Mouse (Mus musculus): ENCODE results near the gene Acot13. TPM values are rescaled to one million over a fixed set of nuclear protein-coding genes. Genes with fewer than 3 reads are reported as not detected.
A peak's percentile ranks its signal among the peaks of the same experiment; 100 is the strongest.

Acot13 gene
- total RNA-seq, 4 experiments from 2014 or later = 404 to 453 (median 416) TPM

DNA sequence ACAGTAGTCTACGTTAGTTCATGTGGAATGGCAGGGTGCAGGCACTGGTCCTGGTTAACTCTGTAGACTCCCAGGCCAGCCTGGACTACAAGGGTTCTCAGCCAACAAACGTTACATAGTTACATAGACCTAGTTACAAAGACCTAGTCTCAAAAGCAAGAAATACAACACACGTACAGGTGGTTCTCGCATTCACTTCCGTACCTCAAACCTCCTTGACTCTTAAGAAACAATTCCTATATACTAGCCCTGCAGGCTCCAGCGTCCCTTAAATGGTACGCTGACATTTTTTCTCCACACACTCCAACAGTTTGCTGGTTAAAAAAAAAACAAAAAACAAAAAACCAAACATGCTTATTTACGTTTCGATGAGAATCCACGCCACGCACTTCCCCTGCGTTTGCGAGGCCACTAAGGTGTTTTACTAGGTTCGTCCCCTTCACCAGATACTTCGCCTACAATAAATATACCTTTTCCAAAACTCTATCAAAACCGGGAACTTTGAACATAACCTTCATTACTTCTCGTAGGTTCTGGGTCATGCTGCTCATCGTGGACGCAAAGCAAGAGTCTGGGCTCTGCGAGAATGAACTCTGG lies 486 bp downstream of the Acot13 start:
- DNase-seq (ENCODE audit: low spot score) = no peak

DNA sequence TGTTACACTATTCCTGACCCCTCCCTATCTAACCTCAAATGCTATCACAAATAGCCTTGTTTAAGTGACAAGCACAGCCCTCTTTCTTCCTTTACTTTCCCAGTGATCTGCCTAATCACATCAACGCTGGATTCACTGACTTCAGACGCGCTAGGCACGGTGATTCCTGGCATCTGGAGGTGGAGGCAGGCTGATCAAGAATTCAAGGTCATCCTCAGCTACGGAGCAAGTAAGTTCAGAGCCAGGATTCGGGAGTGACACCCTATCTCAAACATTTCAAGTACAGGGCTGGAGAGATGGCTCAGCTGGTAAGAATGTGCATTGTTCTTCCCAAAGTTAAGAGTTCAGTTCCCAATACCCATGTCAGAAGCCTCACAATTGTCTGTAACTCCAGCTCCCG lies 5.2 kb downstream of the Acot13 start:
- DNase-seq (ENCODE audit: low spot score) = no peak

DNA sequence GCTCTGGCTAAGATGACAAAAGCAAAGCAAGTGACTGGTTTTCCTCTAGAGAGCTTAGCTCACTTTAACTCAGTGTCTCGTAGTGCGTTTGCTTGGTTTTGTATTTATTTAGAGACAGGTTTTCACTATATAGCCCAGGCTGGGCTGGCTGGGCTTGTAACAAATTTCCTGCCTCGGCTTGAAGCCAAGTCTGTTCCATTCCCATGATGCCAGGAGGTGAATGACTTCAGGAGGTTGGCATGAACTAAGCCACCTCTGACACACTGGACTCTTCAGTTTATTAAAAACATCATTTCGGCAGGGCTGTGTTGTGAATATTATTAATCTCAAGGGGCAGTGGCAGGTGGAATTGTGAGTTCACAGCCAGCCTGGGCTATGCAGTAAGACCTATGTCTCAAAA lies 5.8 kb downstream of the Acot13 start:
- no peak for DNase-seq (ENCODE audit: low spot score)

DNA sequence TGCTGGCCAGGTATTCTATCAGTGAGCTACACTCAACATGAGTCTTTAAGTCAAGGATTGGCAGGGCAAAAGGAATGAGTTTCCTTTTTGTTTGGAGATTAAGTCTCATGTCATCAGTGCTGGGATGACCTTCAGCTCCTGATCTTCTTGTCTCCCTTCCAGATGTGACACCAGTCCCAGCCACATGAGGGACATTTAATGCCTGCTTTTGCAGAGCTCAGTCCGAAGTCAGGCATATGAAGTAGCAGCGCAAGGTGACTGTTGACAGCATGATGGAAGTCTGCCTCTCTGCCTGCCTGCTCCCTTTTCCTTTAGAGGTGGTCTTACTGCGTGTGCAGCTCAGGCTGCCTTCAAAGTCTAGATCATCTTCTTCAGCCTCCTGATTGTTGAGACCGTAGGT lies 6.7 kb downstream of the Acot13 start:
- no peak for DNase-seq (ENCODE audit: low spot score)

DNA sequence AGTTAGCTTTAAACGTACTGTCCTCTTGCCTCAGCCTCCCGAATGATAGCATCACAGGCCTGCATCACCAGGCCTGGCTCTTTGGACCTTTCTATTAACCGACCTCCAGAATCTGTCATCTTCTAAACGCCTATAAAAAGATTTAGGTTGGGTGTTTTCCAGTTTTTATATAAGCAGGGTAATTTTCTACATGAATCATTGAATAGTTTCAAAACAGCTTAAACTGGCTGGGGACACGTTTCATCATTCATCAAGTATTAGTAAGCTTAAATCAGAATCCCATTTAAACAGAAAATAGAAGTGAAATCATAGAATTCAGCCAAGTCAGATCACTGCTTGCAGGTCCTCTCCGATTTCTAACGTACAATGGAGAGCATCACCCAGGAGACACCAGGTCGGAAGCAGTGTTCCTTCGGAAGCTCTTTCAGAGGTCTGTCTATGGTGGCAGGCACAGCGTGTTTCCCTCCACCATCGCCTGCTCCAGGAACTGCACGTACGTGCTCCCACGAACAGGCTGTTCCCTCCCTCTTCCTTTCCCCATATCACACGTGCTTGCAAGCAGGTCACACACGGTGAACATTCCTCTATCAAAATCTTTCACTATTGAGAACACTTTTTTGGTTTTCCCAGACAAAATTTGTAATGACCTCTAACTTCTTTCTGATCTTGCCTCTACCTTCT lies 8.5 kb downstream of the Acot13 start:
- no peak for DNase-seq (ENCODE audit: low spot score)

DNA sequence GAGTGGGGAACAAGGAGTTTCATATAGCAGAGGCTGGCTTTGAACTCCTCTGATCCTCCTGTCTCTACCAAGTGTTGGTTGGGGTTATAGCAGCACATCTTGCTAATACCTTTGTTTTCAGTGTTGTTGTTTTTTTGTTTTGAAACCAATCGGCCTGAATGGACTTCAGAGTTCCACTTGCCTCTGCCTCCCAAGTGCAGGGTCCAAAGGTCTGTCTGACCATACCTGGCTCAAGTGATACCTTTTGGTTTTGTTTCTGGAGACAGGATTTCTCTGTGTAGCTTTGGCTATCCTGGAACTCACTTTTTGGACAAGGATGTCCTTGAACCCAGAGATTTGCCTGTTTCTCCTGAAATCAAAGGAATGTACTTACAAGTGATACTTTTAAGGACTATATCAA lies 11.4 kb downstream of the Acot13 start:
- no peak for DNase-seq (ENCODE audit: low spot score)

DNA sequence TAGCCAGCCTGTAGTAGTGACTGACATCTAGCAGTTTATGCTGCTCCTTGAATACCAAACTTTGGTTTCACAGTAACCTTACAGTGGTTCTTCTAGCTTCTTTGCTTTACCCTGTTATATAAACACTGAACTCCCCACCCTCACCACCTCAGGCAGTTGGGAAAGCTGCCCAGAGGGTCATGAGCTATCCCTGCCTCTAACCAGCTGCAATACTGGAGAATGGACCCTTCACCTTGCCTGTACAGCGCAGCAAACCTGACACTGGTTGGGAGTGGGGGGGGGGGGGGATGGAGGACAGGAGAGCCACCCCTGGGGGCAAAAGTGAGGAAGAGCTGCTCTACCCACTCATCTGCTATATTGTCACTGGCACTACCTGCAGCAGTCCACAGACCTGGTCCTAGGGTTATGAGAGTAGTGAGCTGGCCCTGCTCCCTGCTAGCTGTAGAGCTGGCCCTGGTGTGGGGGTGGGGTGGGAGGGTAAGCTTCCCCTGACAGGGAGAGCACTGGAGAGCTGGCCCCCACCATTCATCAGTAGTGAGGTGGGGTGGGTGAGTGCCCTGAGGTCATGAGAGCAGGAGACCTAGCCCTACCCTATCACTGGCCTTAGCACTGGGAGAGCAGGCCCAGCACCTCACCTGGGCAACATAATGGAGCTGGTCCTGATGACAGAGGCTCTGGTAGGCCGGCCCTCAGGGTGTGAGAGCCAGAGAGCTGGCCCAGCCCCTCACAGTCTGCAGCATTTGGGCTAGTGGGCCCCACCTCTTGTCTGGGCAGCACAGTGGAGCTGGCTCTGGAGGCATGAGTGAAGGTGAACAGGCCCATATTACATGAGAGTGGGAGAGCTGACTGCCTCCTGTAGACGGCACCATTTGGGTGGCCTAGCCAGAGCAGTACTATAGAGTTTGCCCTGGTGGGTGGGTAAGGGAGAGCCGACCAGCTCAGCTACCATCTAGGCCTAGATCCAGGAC lies 14.9 kb downstream of the Acot13 start:
- DNase-seq (ENCODE audit: low spot score) = no peak

DNA sequence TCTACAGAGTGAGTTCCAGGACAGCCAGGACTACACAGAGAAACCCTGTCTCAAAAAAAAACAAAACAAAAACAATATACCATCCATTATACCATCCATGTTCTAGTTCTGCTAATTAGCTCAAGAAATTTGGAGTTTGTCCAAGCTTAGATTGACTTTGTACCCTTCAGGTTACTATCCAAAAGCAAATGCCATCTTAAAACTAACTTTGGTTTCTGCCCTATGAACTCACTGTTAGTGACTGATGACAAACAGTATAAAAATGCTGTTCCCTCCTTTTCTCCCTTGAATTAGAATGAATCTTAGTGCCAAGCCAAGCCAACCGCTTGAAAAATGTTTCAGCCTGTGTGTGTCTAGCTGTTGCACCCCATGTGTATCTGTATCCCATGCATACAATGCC lies 16.7 kb downstream of the Acot13 start:
- DNase-seq (ENCODE audit: low spot score) = no peak

DNA sequence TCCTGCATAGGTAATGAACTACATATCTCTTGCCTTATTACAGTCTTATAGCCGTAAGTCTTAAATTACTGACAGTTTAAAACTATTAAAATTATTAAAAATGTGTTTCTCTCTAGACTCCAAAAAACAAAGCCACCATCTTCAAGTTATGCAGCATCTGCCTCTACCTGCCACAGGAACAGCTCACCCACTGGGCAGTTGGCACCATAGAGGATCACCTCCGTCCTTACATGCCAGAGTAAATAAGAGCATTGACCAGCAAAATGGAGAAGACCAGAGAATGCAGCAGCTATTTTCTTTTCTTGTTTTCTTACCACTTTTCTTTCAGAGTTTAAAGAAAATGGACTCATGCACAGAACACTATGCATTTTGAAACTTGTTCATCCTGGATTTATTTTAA lies 18.8 kb downstream of the Acot13 start:
- no peak for DNase-seq (ENCODE audit: low spot score)

DNA sequence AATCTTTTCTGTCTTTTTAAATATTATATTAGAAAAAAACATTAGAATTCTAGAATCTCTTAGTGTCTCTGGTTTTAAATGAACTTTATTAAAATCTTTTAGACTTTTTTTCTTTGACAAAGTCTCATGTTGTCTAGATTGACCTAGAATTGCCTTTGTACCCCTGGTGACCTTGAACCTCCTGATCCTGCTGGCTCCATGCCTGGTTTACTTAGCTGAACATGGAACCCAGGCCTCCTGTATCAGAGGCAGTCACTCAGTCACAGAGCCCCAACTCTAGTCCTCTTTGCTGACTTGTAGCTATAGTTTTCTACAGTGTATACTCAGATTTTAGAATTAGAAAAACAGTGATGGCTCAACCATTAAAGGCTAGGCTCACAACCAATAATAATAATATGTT lies 25.3 kb downstream of the Acot13 start:
- DNase-seq (ENCODE audit: low spot score) = no peak

DNA sequence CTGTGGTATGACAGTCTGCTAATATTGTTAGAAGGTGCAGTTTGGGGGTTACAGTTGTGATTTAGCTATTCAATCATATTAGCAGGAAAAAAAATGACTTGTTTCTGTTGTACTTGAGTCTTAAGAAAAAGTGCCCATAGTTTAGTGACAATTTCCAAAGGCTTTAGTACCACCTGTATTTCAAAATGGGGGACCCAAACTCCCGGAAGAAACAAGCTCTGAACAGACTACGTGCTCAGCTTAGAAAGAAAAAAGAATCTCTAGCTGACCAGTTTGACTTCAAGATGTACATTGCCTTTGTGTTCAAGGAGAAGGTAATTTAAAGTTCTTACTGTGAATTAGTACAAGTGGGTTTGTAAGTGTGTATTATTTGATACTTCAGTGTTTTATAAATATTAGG lies 28.1 kb downstream of the Acot13 start:
- DNase-seq (ENCODE audit: low spot score) = no peak

DNA sequence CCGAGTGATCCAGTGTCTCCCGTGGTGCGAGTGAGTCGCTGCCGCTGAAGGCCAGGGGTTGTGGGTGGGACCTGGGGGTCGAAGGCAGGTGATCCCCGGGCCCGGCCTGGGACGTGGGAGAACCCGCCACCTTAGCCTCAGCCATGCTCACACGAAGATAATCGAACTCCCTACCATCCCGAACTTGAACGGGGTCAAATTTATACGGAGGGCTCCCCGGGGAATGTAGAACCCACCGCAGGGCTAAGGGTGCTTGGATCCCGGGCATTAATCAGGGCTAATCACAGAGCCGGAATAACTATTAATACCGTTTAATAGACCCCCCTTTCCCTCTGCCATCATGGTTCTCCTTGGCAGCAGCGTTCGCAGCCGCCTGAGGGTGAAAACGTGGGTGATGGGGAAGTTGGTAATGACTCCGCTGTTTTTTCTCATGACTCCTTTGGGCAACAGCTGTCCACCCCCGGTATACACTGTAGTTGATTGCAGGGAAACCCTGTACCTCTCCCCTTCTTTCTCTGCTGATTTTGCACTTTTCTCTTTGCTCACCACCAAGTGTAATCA lies 29.1 kb downstream of the Acot13 start:
- no peak for DNase-seq (ENCODE audit: low spot score)

DNA sequence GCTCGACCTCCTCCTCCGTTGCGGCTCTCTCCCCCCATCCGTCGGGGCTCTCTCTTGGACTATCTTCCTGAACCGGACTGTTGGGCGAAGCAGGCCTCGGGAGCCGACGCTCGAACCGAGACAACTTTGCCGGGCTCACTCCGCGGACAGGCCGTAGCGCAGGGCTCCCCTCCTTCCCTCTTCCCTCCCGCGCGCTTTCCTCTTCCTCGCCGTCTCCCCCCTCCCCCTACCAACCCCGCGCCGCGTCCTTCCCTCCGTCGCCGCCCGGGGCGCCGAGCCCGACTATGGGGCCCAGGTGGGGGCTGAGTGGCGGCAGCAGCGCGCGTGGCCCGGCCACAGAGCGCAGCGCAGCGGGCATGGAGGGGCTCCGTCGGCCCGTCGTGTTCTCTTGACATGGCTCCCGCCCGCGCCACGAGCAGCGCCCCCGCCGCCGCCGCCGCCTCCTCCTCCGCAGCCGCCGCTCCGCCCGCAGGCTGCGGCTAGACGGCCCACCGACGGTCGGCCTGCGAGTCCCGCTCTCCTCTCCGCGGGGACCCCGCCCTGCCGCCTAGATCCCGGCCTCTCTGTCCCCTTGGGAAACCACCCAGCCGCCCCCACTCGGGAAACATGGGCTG lies 29.9 kb downstream of the Acot13 start, which contains the start of gene BC005537:
BC005537 (plus strand) TSS at position 350 of the 614 bp plus-strand sequence.
- no peak for DNase-seq (ENCODE audit: low spot score)

DNA sequence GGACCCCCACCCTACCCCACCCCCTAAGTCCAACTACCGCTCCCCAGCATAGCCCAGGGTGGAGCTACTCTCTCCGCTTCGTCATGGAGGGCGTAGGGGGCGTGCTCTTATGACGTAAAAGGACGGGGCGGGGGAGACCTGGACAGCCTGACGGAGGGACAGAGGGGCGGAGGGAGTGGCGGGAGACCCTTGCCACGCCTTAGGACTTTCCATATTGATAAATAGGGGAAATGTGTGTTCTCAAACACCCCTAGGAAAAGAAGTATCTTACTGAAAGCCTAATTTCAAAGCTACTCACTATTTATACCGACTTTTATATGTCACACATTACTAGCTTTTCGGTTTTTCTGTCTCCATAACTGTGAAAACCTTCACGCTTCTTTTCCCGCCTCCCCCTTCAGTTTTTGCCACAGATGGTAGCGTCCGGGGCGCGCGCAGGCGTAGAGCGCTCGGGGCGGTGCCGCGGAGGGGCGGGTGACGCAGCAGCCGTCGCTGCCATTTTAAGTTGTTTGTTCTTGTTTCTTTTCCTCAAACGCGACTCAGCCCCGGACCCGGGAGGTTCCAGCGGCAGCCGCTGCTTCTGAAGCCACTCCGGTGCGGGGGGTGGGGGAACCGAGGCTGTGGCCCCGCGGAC lies 30.5 kb downstream of the Acot13 start:
- peak; percentile 98 for DNase-seq (ENCODE audit: low spot score)

DNA sequence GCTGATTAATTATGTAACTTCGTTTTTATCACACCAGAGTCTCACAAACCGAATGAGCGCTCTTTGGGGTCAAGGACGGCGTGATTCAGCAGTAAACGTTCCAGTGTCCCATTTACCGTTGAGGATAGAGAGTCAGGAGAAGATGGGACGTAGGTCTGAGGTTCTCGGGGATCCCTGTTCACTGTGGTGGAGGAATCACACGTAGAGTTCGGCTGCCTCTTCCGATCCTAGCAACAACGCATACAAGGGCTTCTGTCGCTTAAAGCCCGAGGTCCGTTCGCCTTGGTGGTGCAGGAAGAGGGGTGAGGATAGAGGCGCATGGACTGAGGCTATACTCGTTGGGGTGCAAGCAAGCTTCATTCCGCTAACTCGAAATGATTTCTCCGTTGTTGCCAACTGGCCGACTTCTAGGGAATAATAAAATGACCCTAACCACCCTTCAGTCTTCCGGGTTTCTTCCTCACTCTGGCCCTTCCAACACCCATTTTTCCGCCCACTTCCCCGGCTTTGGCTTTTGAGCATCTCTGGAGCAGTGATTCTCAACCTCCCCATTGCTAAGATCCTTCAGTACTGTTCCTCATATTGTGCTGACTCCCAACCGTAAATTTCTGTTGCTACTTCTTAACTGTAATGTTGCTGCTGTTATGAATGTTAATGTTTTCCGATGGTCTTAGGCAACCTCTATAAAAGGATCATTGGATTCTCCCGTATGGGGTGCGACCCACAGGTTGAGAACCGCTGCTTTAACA lies 31.2 kb downstream of the Acot13 start:
- DNase-seq (ENCODE audit: low spot score) = peak; percentile 57

DNA sequence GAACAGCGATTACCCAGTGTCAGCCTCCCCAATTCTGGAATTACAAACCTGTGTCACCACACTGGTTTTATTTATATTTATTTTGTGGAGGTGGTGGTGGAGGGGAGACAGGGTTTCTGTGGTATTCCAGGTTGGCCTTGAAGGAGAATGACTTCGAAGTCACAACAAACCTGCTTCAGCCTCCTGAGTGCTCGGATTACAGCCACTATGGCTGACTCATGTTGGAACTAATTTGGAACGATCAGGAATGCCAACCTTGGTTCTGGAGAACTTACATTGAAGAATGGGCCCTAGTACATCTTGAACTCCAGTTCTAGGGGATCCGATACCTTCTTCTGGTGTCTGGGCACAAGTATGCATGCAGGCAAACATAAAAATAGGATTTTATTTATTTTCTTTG lies 32.0 kb downstream of the Acot13 start:
- no peak for DNase-seq (ENCODE audit: low spot score)

DNA sequence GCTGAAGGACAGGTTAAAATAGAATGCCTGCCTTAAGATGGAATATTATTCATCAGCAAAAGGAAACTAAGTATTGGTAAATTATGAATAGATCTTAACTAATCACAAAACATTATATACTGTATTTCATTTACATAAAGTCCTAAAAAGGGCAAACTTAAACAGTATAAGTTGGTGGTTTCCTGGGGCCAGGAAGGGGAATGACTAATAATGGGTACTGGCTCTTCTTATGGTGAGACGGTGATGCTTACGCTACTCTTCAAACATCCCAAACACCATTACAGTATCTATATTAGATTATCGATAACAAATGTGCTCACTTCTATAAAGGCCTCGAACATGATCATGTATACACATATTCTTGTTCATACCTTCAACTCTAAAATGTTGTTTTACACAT lies 32.7 kb downstream of the Acot13 start:
- no peak for DNase-seq (ENCODE audit: low spot score)

DNA sequence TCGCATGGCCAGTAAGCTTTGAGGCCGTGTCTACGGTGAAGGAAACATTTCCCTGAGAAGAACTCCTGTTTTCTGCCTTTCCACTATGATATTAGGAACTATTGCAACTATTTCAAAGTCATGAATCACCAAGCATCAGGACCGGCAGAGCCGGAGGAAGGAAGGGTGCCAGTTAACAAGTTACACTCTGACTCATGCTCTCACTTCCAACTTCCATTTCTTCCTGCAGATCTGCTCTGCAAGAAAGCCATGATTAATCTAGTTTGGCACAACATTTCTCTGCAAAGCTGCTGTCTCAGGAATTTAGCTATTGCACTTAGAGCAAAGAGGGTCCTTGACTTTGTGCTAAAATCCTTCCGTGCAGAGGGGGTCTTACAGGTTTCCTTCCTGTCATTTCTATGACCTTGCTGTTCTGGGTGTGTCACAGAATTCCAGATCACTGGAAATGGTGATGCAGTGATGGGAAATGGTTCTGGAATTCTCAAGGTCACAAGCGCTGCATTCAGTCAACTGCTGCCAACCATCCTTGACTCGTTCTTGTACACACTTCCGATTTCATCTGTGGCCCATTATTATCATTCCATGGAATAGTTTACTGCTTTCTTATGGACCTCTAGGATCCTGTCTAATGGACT lies 38.8 kb downstream of the Acot13 start:
- peak; percentile 44 for DNase-seq (ENCODE audit: low spot score)

DNA sequence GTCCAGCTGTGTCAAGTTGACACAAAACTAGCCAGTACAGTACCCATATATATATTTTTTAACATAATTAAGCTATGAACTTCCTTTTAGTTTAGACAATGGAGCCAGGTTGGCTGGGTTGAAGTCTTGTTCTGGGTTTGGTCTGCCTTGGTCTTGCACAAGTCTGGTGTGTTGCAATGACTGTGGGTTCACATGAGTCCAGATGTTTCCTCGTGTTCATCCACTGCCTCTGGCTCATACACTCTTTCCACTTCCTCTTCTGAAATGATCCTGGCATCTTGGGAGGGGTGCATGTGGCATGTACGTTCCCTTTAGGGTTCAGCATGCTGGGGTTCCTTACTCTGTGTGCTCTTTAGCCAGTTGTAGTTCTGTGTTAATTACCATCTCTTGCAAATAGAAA lies 40.0 kb downstream of the Acot13 start:
- DNase-seq (ENCODE audit: low spot score) = peak; percentile 59

DNA sequence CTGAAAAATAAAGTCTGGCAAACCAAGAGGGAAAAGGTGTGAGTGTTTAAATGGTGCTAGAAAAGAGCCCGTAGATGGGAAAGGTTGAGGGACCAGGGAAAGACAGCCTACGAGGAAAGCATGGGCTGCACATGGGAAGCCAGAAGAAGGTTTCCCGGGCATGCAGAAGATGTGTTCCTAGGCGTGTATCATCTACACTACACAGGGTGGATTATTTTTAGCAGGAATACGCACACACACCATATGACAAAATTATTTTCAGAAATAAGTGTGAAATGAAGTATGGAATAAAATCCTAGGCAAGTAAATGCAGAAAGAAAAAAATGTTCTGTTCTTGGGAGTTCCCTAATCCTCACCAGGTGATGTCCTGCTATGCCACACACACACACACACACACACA lies 43.9 kb downstream of the Acot13 start:
- DNase-seq (ENCODE audit: low spot score) = no peak
